Mouse (Mus musculus) forebrain, embryonic 16.5 days (tissue): ENCODE measurements around the gene Cngb1. TPM values are rescaled to one million over a fixed set of nuclear protein-coding genes. Genes with fewer than 3 reads are reported as not detected.

Experiments
- ATAC-seq: fragments of 200-750 bp; cut with Nextera tagmentation; 2 replicates; pipeline ENCODE4 v1.8.0; 2017; ENCODE audit warnings: mild to moderate bottlenecking, moderate library complexity
- H3K27ac ChIP-seq: fragments of 300-500 bp; sonication (generic); 2 replicates; pipeline ENCODE4 v1.5.1; 2014; ENCODE audit warnings: low read length, control low read depth
- H3K27me3 ChIP-seq: fragments of 300-500 bp; sonication (generic); replicated peaks from 2 replicates; pipeline ENCODE4 v1.6.1; 2014; ENCODE audit warnings: low read length; ENCODE audit not compliant: control insufficient read depth, insufficient read depth
- H3K36me3 ChIP-seq: fragments of 300-500 bp; sonication (generic); 2 replicates; pipeline ENCODE4 v1.6.1; 2014; ENCODE audit not compliant: control insufficient read depth, insufficient read depth
- H3K4me1 ChIP-seq: fragments of 300-500 bp; sonication (generic); replicated peaks from 2 replicates; pipeline ENCODE4 v1.6.1; 2014; ENCODE audit warnings: low read length; ENCODE audit not compliant: control insufficient read depth, insufficient read depth
- H3K4me2 ChIP-seq: fragments of 300-500 bp; sonication (generic); 2 replicates; pipeline ENCODE4 v1.6.1; 2014; ENCODE audit warnings: mild to moderate bottlenecking, low read length, control low read depth
- H3K4me3 ChIP-seq: fragments of 300-500 bp; sonication (generic); replicated peaks from 2 replicates; pipeline ENCODE4 v1.5.1; 2014; ENCODE audit warnings: mild to moderate bottlenecking, low read length, control low read depth
- H3K9ac ChIP-seq: fragments of 300-500 bp; sonication (generic); replicated peaks from 2 replicates; pipeline ENCODE4 v1.6.1; 2014; ENCODE audit warnings: low read depth, low read length, control low read depth
- H3K9me3 ChIP-seq: fragments of 300-500 bp; sonication (generic); 2 replicates; pipeline ENCODE4 v1.6.1; 2016; ENCODE audit warnings: low read length; ENCODE audit not compliant: control insufficient read depth
- WGBS: fragments of 180-500 bp; shearing (Covaris S2); extraction: QIAGEN DNeasy Blood & Tissue Kit; methylation state at CpG from one replicate; pipeline ENCODE4 v1.1.7; 2014; 5-methylcytosine and 5-hydroxymethylcytosine counted together
- polyA plus RNA-seq: library from polyadenylated mRNA; unstranded; fragments of >200 nt; fragmentation: Nextera tagmentation; extraction: Ambion mirVana; gene quantifications from 2 replicates; pipeline ENCODE4 v1.2.1, GENCODE M21; 2015

Gene Cngb1
- polyA plus RNA-seq, 1 experiment from 2014 or later: 0.16 TPM

DNA sequence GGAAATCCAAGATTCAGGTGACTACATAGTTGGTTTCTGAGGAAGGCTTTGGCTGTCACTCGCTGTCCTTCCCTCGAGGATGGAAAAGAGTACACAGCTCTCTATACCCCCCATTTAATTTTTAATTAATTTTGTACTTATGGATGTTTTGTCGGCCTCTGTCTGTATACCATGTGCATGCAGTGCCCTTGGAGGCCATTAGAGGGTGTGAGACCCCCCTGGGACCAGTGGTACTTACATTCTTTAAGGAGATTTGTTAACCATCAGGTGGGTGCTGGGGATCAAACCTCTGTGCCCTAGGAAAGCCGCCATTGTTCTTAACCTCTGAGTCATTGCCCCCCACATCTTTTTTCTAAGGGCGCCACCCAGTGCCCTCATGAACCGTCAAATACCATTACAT, 38.3 kb upstream of the Cngb1 start:
- Histone ChIP-seq H3K36me3 (peaks cover 6% of the 10 kb centered on the region; the same call in 1 of the 2 replicates), H3K4me1 (peaks cover 17% of the 10 kb centered on the region), H3K27ac (no peak overlapping the region), H3K27me3 (no peaks in the 10 kb centered on the region), H3K9ac (no peak overlapping the region), H3K4me2 (no peak overlapping the region), H3K9me3 (no peaks in the 10 kb centered on the region), H3K4me3 (no peak overlapping the region)
- ATAC-seq: no peak
- 69% methylated on average over 6 of the region's 6 CpGs for WGBS

DNA sequence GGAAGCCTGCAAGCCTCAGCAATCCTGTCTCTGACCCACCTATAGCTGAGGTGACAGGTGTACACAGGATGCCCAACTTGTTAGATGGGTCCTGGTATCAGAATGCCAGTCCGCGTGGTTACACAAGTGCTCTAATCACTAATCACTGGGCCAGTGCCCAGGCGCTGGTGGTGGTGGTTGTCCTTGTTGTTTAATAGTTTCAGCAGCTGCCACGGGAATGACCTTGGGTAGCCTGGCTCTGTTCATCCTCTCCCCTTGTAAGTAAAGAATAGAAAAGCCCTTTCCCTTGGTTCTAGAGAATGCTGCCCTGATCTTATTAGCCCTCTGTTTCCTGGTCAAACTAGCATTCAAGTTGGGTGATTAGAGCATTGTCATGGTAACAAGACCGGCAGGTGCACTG, 35.3 kb upstream of the Cngb1 start:
- Histone ChIP-seq H3K9me3 (no peaks in the 10 kb centered on the region), H3K4me2 (no peak overlapping the region), H3K4me1 (no peaks in the 10 kb centered on the region), H3K4me3 (no peak overlapping the region), H3K36me3 (peaks cover 6% of the 10 kb centered on the region), H3K9ac (no peak overlapping the region), H3K27ac (no peak overlapping the region), H3K27me3 (no peaks in the 10 kb centered on the region)
- WGBS: 51% methylated on average over 5 of the region's 5 CpGs
- ATAC-seq: no peak

DNA sequence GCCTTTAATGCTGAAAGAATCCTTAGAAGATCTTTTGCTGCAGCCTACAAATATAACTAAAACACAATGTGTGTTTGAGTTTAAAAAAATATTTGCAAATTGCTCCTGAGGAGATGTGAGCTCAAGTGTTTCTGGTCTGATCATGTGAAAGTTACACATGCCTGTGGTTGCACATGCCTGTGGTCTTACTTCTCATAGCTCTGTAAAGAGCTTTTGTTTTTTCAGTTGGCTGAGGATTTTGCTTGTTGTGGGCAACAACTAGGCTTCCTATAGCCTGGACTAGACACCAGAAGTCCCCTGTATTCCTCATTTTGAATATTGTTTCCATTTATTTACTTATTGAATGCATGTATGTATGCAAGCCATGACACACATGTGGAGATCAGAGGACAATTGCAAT, 30.0 kb upstream of the Cngb1 start:
- no peak overlapping the region for H3K27ac ChIP-seq
- no peak overlapping the region for H3K9ac ChIP-seq
- H3K9me3 ChIP-seq: no peaks in the 10 kb centered on the region
- H3K36me3 ChIP-seq: no peaks in the 10 kb centered on the region; the same call in none of the 2 replicates
- H3K27me3 ChIP-seq: no peaks in the 10 kb centered on the region
- no peak overlapping the region for H3K4me2 ChIP-seq
- peaks cover 5% of the 10 kb centered on the region for H3K4me1 ChIP-seq
- ATAC-seq: no peak
- no peak overlapping the region for H3K4me3 ChIP-seq

DNA sequence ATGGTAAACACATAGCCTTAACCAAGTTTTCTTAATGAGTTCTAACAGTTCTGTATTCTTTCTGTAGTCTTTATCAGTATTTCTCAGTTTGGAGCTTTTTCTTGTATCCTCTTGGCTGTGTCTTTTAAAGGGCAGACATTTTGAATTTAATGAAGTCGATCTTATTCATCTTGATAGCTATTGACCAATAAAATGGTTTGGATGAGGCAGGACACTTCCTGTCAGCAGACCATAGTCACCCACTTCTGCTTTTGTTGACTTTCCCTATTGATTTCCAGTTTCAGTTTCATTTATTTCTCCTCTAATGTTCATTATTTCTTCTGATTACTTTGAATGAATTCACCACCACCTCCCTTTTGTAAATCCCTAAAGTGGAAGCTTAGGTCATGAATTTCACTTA, 29.3 kb upstream of the Cngb1 start:
- Histone ChIP-seq H3K27ac (no peak overlapping the region), H3K4me3 (no peak overlapping the region), H3K36me3 (no peaks in the 10 kb centered on the region; the same call in none of the 2 replicates), H3K4me2 (no peak overlapping the region), H3K4me1 (peaks cover 7% of the 10 kb centered on the region), H3K9me3 (no peaks in the 10 kb centered on the region), H3K9ac (no peak overlapping the region), H3K27me3 (no peaks in the 10 kb centered on the region)
- ATAC-seq: no peak
- 91% methylated on average over 1 of the region's 1 CpGs for WGBS

DNA sequence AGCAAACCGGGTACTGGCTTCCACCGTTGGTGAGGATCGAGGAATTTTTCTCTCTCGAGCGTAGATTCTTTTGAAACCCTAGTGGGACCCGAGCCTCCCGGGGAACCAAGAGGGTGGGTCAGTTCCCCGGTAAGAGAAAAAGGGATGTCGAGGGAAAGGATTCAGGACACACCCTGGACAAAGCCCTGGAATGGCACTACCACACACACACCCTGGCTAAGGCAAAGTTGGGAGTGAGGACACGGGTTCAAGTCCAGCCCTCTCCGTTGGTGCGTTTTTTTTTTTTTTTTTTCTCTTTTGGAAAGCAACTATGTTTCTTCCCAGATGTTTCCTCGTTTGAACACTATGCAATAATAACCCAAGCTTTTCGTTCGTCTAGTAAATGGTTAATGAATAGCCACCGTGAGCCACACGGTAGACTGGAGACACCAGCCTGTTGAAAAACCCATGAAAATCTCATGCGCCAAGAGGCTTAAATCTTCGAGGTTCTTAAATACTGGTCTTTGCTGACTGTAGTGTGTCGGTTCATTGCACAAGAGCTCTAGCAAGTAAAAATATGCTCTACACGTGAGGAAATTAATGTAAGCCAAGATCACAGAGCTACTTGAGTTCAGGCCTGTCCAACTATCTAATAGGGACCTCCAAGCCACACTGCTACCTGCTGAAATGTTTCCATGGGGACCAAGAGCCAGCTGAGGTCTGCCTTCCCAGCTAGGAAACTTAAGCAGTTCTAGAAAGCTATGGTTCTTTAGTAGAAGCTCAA, 26.2 kb upstream of the Cngb1 start:
- H3K4me2 ChIP-seq: peak overlapping the region; percentile 66
- no peaks in the 10 kb centered on the region for H3K27me3 ChIP-seq
- ATAC-seq: no peak; the same call in 1 of the 2 replicates
- H3K27ac ChIP-seq: peak overlapping the region; percentile 94
- H3K36me3 ChIP-seq: peaks cover 17% of the 10 kb centered on the region
- 25% methylated on average over 21 of the region's 21 CpGs for WGBS
- peak overlapping the region; percentile 96 for H3K4me3 ChIP-seq
- peak overlapping the region; percentile 98 for H3K9ac ChIP-seq
- peaks cover 24% of the 10 kb centered on the region for H3K4me1 ChIP-seq
- no peaks in the 10 kb centered on the region for H3K9me3 ChIP-seq

- peak within 1 kb of the TSS; percentile 94 for H3K27ac ChIP-seq
- peaks cover 27% of the 10 kb centered on the region for H3K4me1 ChIP-seq
- ATAC-seq: peak; percentile 94
- peak within 1 kb of the TSS; percentile 96 for H3K4me3 ChIP-seq
- under 1% methylated on average over 78 of the region's 80 CpGs for WGBS
- H3K4me2 ChIP-seq: peak within 1 kb of the TSS; percentile 66
- H3K36me3 ChIP-seq: peaks cover 24% of the 10 kb centered on the region
- peak within 1 kb of the TSS; percentile 98 for H3K9ac ChIP-seq
- no peaks in the 10 kb centered on the region for H3K9me3 ChIP-seq
- H3K27me3 ChIP-seq: no peaks in the 10 kb centered on the region
Observed at GRCm38 (mm10) chr8:95331720-95332436, 25.5 kb upstream of the Cngb1 start, which contains the start of the genes Zfp319 and Usb1. Gene Zfp319, minus strand, starts transcription at chr8:95331950. Gene Usb1, plus strand, starts transcription at chr8:95332284.

DNA sequence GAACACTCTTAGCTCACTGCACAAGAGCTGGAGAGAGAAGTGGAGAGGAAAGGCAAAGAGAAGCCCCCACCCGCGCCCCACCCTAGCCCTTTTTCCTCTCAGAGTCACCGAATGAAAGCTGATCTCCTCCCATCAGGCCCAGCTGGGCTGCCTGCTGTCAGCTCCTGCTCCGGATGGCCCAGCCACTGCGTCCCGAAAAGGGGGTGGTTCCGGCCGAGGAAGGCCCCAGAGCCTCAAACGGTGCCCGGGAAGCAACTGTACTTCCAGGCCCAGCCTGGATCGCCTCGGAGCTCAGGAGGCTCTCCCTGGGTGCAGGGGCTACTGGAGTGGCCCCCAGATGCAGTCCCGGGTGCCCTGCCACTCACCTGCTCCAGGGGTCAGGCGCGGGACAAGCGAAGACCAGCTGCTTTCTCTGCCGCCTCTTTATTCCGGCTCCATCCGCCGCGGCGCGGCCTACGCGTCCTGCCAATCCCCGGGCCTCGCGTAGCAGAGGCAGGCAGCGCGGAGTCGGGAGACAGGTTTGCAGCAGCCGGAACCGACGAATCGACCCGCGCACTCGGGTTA, 24.9 kb upstream of the Cngb1 start:
- peaks cover 28% of the 10 kb centered on the region for H3K36me3 ChIP-seq
- WGBS: 0% methylated on average over 36 of the region's 38 CpGs

DNA sequence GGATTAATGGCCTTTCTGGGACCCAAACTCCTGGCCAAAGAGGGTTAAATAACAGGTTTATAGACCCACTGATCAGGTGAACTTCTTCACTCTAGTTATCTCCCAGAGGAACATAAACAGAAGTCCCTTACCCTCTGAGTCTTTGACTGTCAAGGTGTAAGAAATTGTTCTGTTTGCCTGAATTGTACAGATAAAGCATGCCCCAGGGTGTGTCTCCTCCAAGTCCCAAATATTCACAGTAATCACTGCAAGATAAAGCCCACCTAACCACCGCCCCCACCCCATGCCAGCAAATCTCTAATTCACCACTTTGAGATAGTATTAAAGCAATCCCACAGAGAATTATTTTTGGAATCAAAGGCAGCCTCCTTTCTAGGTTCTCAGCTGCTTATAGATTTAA, 24.0 kb upstream of the Cngb1 start:
- H3K4me2 ChIP-seq: peak overlapping the region; percentile 66
- H3K4me3 ChIP-seq: peak overlapping the region; percentile 96
- no peak overlapping the region for H3K27ac ChIP-seq
- peaks cover 32% of the 10 kb centered on the region for H3K36me3 ChIP-seq
- peaks cover 27% of the 10 kb centered on the region for H3K4me1 ChIP-seq
- peak overlapping the region; percentile 98 for H3K9ac ChIP-seq
- WGBS: 79% methylated on average over 1 of the region's 1 CpGs
- H3K9me3 ChIP-seq: no peaks in the 10 kb centered on the region
- H3K27me3 ChIP-seq: no peaks in the 10 kb centered on the region
- no peak for ATAC-seq

More for the DNA sequence above, 24.9 kb upstream of the Cngb1 start:
- H3K27me3 ChIP-seq: no peaks in the 10 kb centered on the region
- H3K4me1 ChIP-seq: peaks cover 27% of the 10 kb centered on the region
- H3K4me2 ChIP-seq: peak overlapping the region; percentile 66
- H3K9me3 ChIP-seq: no peaks in the 10 kb centered on the region
- H3K27ac ChIP-seq: peak overlapping the region; percentile 94
- H3K4me3 ChIP-seq: peak overlapping the region; percentile 96
- peak overlapping the region; percentile 98 for H3K9ac ChIP-seq
- ATAC-seq: peak; percentile 57

GRCm38 (mm10) chr8:95327866-95328465, 21.6 kb upstream of the Cngb1 start:
- Histone ChIP-seq H3K36me3 (peaks cover 35% of the 10 kb centered on the region), H3K27ac (no peak overlapping the region), H3K4me3 (no peak overlapping the region), H3K4me2 (no peak overlapping the region), H3K27me3 (no peaks in the 10 kb centered on the region), H3K9me3 (no peaks in the 10 kb centered on the region), H3K4me1 (peaks cover 25% of the 10 kb centered on the region), H3K9ac (no peak overlapping the region)
- ATAC-seq: no peak
- WGBS: 89% methylated on average over 46 of the region's 46 CpGs
